Mouse (Mus musculus): ENCODE measurements around the gene Dip2c. TPM values are rescaled to one million over a fixed set of nuclear protein-coding genes. Genes with fewer than 3 reads are reported as not detected.

Gene Dip2c
- total RNA-seq, 2 experiments from 2014 or later: 12.4 to 13.5 TPM

DNA sequence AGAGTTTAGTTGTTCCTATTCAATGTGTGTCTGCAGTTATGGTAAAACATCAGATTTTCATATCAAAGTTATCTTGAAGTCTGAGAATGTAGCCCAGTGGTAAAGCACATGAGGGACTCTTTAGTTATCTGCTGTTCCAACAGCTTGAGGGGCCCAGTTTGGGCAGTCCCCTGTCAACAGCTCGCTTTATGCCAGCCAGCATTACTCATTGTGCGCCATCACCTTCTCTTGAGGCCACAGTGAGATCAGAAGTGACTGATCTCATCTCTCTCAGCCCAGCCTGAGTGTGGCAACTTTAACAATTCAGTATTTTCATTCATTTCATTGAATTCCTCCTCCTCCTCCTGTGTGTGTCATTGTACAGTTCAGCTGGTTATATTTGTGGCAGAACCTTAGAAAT is 359.6 kb downstream of the Dip2c start:
- DNase-seq: no peak

DNA sequence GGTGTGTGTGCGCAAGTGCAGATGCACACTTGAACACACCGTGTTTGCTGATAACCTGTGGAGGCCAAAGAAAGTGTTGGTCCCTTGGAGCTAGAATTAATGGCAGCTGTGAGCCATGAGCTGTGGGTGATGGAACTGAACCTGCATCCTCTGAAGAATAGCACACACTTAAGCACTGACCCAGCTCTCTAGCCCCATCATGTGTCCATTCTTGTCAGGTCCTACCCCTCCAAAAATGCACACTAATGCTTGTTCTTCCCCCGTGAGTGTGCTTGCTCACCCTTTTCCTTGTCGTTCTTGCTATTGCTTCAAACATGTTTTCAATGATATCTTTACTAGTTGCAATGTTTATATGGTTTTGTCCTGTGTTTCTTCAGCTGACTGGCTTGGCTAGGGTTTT is 360.2 kb downstream of the Dip2c start:
- intact Hi-C loops (cut with DNase I; ENCODE audit: low total_unique reads): loop anchor here (10.0 kb wide), 1 partner anchor 452 kb away; no protein-coding TSS in a partner anchor
- no peak for DNase-seq

More for the DNA sequence above, 359.6 kb downstream of the Dip2c start:
- intact Hi-C loops (cut with DNase I; ENCODE audit: low total_unique reads): loop anchor here (10.0 kb wide), 1 partner anchor 451 kb away; no protein-coding TSS in a partner anchor

DNA sequence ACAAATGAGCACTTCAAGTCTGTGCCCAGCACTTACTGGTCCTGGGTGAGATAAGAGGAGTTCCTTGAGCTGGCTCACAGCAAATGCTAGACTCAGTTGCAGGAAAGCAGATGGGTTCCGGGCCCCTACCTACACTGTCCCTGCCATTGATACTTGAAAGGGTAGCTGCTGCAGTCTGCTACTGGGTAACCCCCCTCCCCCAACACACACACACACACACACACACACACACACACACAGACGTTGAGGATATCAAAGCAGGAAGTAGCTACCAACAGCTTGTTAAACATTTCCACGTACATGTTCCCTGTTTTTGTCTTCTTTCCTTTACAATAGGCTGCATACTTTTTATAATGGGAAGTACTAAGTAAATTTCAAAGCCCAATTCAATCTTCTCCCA is 361.6 kb downstream of the Dip2c start:
- intact Hi-C loops (cut with DNase I; ENCODE audit: low total_unique reads): loop anchor here (10.0 kb wide), 1 partner anchor 453 kb away; no protein-coding TSS in a partner anchor
- no peak for DNase-seq

DNA sequence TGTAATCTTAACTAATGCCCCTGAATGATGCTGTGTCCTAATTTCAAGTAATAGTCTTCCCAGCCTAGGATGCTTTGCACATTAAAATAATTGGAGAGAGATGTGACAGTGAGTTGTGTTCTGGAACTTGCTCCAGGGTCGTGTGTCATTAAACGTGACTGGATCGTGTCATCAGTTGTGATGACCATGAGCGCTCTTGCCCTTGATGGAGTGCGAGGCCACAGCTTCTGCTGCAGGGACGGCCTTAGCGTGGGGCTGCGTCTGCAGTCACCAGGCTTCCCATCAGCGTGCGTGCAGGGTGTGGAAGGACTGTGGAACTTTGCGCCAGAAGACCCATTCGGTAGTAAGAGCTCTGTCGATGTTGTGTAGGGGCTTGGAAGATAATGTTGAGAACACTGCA is 372.4 kb downstream of the Dip2c start:
- no peak for DNase-seq
- intact Hi-C loops (cut with DNase I; ENCODE audit: low total_unique reads): no loop called here

DNA sequence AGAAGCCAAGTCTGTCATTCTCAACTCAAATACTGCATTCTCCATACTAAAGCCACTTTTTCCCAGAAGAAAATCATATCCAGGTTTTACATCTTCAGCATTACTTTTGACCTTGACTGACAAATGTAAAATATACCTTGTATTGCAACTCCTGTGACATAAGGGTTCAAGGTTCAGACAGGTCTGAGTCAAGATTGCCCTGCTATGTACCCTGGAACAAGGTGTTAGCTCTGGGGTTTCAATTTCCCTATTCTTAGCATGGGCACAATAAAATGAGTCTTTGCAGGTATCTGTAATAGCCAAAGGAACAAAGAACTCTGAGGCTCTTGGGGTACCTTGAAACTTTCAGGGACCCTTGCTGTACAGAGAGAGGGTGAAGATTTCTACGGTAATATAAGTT is 373.6 kb downstream of the Dip2c start:
- intact Hi-C loops (cut with DNase I; ENCODE audit: low total_unique reads): no loop called here

DNA sequence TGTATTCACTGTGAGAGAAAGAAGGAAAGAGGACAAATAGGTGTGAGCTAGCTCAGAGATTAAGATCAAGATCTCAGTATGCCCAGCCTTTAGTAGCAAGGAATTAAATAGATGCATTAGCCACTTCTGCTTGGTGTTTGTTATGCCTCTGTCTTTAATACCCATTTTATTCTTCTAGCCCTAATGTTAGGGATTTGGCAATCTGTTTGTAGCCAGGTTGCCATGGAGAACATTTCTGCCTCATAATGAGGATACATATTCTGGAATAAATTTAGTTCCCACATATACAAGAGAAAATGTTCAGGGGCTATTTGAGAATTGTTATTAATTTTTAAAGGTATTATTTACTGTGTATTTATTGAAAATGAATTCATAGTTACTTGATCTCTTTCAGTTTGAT is 374.3 kb downstream of the Dip2c start:
- intact Hi-C loops (cut with DNase I; ENCODE audit: low total_unique reads): no loop called here

More for the DNA sequence above, 373.6 kb downstream of the Dip2c start:
- no peak for DNase-seq

DNA sequence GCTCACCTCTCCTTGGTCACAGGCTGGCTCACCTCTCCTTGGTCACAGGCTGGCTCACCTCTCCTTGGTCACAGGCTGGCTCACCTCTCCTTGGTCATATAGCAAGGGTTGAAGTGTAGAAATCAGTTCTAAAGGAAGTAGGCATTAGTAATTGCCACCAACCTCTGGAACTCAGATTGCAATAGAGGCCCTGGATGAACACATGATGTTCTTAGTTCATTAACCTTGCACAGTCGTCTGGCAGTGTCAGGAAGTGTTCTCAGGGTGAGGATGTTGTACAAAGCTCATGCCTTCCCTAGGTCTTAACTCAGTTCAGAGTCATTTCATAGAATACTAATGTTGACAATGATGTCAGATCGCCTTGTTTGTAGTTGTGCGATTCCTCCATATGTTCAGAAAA is 376.7 kb downstream of the Dip2c start:
- no peak for DNase-seq
- intact Hi-C loops (cut with DNase I; ENCODE audit: low total_unique reads): no loop called here

More for the DNA sequence above, 374.3 kb downstream of the Dip2c start:
- no peak for DNase-seq

DNA sequence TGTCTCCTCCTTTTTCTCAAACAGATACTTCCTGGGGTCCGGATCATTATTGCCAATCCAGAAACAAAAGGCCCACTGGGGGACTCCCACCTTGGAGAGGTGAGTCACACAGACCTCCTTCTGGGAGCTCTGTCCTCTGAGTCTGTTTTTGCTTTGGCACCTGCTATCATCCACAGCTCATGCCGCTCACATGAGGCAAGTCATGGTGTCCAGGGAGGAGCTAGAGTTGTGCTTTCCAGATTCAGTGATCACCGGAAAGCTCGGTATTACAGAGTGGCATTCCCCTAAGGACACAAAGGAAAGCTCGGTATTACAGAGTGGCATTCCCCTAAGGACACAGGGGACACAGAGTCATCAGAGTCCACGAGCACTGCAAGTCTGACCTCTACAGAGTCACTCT is 380.3 kb downstream of the Dip2c start:
- intact Hi-C loops (cut with DNase I; ENCODE audit: low total_unique reads): no loop called here
- DNase-seq: no peak

DNA sequence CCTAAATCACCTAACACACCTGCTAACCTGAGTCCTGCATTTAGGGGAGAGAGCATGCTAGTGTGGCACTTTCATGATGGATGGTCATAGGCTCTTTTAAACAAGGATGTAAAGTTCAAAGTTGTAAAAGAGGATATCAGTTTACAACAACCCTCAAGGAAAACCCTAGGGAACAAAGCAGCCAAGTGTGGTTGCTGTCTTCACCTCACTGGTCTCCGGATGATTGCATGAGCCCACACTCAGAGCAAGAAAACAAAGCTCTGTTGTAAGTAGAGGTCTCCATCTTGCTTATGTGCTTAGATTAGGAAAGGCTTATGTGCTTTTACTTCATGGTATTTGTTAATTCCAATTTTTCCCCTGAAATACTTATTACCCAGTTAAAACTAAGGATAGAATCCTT is 384.4 kb downstream of the Dip2c start:
- DNase-seq: no peak
- intact Hi-C loops (cut with DNase I; ENCODE audit: low total_unique reads): no loop called here

DNA sequence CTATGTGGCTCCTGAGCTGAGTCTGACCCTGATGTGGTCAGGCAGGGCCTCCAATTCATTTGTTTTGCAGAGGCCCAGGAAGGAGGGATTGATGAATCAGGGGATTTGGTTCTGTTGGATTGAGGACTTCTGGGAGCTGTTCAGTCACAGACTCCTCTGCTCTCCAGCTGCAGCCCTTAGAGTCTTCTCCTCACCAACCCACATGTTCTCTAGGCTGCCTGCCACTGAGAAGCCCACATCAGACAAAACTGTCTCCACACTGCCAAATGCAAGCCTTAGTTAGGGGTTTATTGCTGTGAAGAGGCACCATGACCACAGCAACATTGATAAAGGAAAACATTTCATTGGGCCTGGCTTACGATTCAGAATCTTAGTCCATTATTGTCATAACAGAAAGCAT is 387.3 kb downstream of the Dip2c start:
- intact Hi-C loops (cut with DNase I; ENCODE audit: low total_unique reads): no loop called here
- no peak for DNase-seq

DNA sequence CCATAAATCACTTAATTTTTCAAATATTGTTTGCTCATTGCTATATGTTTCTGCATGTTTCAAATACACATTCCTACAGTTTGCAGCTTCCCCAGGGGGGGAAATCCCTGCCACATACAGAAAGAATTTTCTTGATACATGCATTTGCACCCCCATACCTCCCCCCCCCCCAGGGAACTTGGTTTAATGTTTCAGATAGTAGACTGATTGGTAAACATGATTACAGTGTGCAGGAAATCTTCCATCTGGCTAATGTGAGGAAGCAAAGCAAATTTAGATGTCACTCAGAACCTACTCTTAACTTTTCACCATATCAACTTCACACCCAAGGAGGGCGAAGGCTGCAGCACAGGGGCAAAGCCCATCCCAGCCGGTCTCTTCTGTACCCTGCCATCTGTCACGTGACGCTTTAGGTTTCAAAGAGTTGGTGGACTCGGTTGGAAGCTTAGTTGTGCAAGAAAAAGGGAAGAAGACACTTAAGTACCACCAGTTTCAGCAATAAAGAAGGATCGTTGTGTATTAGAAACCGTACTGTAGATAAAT is 391.7 kb downstream of the Dip2c start:
- no peak for DNase-seq
- intact Hi-C loops (cut with DNase I; ENCODE audit: low total_unique reads): no loop called here

DNA sequence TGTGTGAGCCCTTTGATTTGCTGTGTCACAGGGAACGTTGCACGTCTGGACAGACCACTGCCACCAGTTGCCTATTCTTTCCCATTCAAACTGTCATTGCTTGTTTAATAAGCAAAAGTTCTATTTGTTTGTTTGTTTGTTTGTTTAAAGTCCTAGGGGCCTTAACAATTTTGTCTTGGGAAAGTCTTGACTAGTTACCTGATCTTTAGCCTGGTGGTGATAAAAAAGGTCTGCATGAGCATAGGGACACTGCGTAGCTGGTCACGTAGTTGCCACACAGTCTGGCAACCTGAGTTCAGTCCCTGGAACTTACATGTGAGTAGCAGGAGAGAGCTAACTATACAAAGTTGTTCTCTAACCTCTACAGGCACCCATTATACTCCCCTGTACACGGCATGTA is 392.9 kb downstream of the Dip2c start:
- intact Hi-C loops (cut with DNase I; ENCODE audit: low total_unique reads): no loop called here
- DNase-seq: no peak

DNA sequence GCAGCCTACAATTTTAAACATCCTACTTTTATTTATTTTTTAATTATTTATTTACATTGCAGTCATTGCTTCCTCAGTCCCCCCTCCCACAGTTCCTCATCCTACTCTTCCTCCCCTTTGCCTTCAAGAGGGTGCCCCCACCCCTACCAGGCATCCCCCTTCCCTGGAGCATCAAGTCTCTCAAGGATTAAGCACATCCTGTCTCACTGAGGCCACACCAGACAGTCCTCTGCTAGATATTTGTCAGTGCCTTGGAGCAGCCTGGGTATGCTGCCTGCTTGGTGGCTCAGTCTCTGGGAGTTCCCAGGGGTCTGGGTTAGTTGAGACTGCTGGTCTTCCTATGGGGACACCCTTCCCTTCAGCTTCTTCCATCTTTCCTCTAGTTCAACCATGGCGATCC is 397.8 kb downstream of the Dip2c start:
- intact Hi-C loops (cut with DNase I; ENCODE audit: low total_unique reads): no loop called here
- DNase-seq: no peak

DNA sequence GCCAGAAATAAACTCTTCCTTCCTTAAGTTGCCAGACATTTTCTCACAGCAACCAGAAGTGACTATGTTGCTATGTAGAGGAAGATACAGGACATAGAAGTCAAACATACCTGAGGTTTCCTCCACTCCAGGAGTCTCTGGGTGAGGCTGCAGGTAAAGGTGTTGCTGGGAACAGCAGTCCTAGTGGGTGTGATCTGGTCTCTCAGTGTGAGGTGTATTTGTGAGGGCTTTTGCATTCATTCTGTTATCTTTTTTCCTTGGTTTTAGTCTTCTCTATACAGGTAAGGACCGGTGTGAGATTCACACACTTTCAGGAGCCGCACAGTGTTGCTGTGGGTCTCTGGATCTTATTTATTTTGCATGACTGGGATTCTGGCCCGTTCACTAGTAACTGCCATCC is 405.2 kb downstream of the Dip2c start:
- no peak for DNase-seq
- intact Hi-C loops (cut with DNase I; ENCODE audit: low total_unique reads): no loop called here

DNA sequence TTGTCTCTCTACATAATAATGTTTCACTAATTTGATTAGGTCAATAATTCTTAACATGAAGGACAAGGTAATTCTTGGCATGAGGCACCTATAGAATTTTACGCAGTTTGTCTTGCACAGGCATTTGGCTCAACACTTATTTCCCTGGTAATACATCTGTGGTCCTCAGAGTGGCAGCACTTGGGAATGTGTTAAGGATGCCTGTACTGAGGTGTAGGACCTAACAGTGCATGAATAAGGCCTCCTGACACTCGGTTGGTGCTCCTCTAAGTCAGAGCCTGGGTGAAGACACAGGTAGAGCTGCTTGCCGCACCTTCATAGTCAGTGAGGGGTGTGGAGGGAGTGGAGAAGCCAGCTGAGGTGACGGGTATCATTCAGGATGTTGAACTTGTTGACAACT is 407.0 kb downstream of the Dip2c start:
- no peak for DNase-seq
- intact Hi-C loops (cut with DNase I; ENCODE audit: low total_unique reads): no loop called here

DNA sequence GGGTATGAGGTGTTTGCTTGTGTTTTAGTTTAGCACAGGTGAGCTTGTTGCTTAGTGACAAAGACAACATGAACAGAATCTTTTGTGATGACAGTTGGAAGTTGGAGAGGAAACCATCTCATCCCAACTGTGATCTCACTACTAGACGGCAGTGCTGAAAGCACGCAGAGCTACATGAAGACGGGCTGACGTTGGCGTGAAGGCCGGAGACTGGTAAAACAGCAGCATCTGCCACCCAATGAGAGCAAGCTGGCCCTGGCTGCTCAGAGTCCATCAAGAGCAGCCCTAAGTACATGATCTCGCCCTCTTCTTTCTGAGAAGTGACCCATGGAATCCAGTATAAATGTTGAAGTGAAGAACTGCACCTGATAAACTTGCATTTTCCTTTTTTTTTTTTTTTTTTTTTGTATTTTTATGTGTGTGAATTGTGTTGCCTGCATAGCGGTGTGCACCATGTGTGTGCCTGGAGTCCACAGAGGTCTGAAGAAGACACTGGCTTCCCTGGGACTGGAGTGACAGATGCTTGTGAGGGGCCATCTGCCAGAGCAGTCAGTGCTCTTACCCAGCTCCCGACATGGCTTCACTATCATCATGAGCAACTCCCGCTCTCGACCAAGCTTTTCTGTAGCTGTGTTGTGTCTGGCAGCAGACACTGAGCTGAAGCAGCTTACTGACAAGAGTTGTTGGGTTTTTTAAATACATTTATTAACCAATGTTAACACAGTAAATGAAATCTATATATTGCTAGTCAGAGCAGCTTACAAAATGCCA is 408.0 kb downstream of the Dip2c start:
- no peak for DNase-seq
- intact Hi-C loops (cut with DNase I; ENCODE audit: low total_unique reads): no loop called here

DNA sequence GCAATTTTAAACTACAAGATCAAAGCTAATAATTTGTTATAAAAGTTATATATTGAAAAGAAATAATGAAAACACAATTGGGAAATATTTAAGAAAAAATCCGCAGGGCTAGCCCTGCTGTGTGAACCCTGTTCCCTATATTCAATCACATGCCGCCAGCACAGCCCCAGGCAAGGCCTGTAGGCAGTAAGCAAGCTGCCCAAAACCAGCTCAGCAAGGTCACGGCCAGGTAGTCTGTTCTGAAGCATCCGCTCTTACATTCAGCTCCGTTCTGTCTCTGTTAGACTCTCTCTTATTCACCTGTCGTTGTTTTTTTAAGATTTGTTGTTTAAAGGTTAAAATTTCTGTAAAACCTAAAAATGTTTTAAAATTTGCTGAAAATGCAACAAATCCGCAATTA is 409.9 kb downstream of the Dip2c start:
- intact Hi-C loops (cut with DNase I; ENCODE audit: low total_unique reads): no loop called here
- no peak for DNase-seq

DNA sequence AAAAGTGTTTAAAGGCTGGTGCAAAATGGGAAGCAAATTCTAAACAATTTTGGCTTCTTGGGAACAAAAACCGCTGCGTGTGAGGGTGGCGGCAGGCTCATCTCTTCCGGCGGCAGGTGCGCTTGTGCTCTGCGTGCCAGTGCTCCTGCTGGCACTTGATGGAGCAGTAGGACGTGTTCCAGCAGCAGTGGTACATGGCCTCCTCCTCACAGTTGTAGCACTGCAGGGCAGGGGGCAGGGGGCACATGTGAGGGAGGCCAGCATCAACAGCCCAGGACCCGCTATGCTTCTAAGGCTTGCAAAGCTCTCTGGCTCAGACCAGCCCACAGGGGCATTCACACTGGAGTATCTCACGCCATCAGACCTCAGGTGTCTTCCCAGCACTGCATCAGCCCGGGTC is 410.4 kb downstream of the Dip2c start:
- intact Hi-C loops (cut with DNase I; ENCODE audit: low total_unique reads): no loop called here
- DNase-seq: no peak

DNA sequence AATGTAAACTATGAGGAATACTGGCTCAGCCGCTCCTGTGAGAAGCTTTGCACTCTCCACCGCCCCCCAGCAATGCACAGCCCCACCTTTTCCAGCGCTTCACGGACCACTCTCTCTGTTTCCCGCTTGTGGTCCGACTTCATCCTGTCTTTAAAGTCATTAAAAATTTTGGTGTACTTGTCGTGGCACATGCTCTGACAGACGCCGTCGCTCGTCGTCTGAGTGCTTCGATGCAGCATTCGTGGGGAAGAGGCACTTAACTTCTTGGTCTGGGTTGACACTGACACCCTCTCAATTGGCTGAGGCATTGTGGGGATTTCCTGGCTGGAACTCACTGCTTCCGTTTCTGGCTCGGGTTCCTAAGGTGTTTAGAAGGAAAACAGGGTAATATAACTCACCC is 413.0 kb downstream of the Dip2c start:
- intact Hi-C loops (cut with DNase I; ENCODE audit: low total_unique reads): no loop called here
- no peak for DNase-seq

DNA sequence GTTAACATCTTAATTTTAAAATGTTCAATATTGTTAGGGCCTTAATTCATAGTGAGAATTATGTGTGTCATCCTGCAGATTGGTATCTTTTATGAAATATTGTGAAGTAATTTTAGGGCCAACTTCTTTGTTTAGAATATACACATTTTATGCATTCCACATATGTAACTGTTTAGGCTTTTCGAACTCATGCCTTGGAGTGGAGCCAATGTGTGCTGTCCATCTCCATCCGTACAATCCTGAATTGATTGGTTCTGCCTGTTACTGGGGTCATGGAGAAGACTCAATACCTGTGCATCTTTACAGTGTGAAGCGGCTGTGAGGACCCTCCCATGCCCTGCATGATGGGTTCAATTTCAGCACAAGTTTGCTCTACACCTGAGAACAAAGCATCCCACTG is 416.5 kb downstream of the Dip2c start:
- intact Hi-C loops (cut with DNase I; ENCODE audit: low total_unique reads): no loop called here
- no peak for DNase-seq

DNA sequence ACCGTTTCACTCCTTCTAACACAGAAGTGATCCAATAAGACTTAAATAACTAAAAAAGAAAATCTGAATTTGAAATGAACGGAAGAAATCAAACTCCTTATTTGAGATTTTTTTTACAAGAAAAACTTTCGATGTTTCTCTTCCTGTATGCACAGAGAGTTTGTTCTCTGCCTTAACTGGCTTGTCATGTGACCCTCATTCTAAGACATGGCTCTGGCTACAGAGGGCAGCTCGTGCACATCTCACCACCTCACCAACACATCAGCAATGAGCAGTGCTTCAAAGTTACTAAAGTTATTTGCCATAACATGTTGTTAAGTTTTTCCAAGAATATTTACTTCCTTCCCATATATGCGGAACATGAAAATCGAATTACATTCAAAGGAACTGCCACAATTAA is 418.3 kb downstream of the Dip2c start:
- DNase-seq: no peak
- intact Hi-C loops (cut with DNase I; ENCODE audit: low total_unique reads): no loop called here

All from gastrocnemius, postnatal 14 days (tissue).